Mouse (Mus musculus): ENCODE results near the gene Lnx2. TPM values are rescaled to one million over a fixed set of nuclear protein-coding genes. Genes with fewer than 3 reads are reported as not detected.

The Lnx2 gene
- polyA plus RNA-seq, 1 experiment from 2014 or later, result 4.7 TPM

DNA sequence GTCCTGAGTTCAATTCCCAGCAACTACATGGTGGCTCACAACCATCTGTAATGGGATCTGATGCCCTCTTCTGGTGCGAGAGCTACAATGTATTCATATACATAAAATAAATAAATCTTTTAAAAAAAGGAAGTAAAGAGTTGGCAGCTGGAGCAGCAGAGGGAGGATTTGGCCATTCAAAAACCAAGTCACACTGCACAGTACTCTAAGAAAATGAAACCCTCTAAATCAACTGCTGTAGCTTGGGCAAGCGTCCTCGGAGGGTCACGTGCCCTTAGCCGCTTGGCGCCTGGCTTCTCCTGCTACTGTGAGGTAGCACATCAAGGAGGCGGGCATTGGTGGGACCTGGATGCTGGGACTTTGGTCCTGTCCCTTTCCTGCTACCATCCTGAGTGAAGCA lies 61.2 kb downstream of the Lnx2 start:
- no peak overlapping the region for H3K27ac ChIP-seq (replicated peaks)
- no peaks in the 10 kb centered on the region for H3K27me3 ChIP-seq
- ATAC-seq (ENCODE audit: insufficient read depth), result no peak
- peaks cover 17% of the 10 kb centered on the region for H3K36me3 ChIP-seq (replicated peaks)
- 74% methylated on average over 7 of the region's 7 CpGs for WGBS (ENCODE audit: insufficient replicate concordance)
- H3K9ac ChIP-seq, result no peak overlapping the region
- no peak overlapping the region for H3K4me2 ChIP-seq
- 0 out of 2 replicates have a peak, but pooled peaks cover 2% of the 10 kb centered on the region for H3K4me1 ChIP-seq (replicated peaks)
- no peaks in the 10 kb centered on the region for H3K9me3 ChIP-seq (replicated peaks)
- no peak overlapping the region for H3K4me3 ChIP-seq (replicated peaks)

DNA sequence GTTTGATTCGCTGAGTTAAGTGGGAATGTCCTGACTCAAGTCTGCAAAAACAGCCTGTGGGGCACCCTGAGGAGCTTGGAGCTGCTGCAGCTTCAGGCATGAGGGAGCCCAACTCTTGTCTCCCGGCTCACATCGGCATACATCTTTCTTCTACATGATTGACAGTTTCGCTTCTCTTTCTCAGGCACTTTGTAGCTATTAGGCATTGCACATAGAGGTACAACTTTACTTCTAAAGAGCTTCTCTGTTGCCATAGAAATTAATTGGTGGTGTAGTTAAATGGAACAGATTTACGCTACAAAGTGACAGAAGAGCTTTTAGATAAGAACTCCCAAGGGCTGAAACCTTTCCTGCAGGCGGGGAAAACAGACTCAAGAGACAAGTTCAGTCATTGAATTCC lies 62.5 kb downstream of the Lnx2 start:
- 0 out of 2 replicates have a peak, but pooled peaks cover 2% of the 10 kb centered on the region for H3K4me1 ChIP-seq (replicated peaks)
- no peak overlapping the region for H3K4me3 ChIP-seq (replicated peaks)
- no peak overlapping the region for H3K9ac ChIP-seq
- no peak for ATAC-seq (ENCODE audit: insufficient read depth)
- no peaks in the 10 kb centered on the region for H3K9me3 ChIP-seq (replicated peaks)
- H3K36me3 ChIP-seq (replicated peaks), result peaks cover 6% of the 10 kb centered on the region
- WGBS (ENCODE audit: insufficient replicate concordance), result 49% methylated on average over 6 of the region's 6 CpGs
- no peak overlapping the region for H3K27ac ChIP-seq (replicated peaks)
- H3K27me3 ChIP-seq, result no peaks in the 10 kb centered on the region
- no peak overlapping the region for H3K4me2 ChIP-seq

DNA sequence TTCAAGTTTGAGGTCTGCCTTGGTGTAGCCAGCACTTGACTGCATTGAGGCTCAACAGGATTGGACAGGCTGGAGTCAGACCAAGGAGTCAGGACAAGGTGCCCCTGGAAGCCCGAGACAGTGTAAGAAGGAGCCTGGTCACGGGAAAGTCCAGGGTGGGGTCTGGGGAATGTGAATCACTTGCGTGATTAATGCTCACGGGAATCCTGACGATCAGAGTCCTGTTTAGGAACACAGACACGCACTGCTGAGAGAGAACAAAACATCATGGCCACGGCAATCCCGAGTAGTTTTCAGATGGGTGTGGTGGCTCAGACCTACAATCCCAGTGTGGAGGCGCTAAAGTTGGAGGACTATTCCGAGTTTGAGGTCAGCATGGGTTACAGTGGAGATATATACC lies 65.1 kb downstream of the Lnx2 start:
- no peak overlapping the region for H3K4me2 ChIP-seq
- H3K27me3 ChIP-seq, result no peaks in the 10 kb centered on the region
- H3K4me3 ChIP-seq (replicated peaks), result no peak overlapping the region
- no peaks in the 10 kb centered on the region for H3K4me1 ChIP-seq (replicated peaks)
- H3K36me3 ChIP-seq (replicated peaks), result no peaks in the 10 kb centered on the region
- ATAC-seq (ENCODE audit: insufficient read depth), result no peak
- no peak overlapping the region for H3K9ac ChIP-seq
- 73% methylated on average over 10 of the region's 10 CpGs for WGBS (ENCODE audit: insufficient replicate concordance)
- no peaks in the 10 kb centered on the region for H3K9me3 ChIP-seq (replicated peaks)
- H3K27ac ChIP-seq (replicated peaks), result no peak overlapping the region

- Histone ChIP-seq H3K4me3 (replicated peaks) (no peak overlapping the region), H3K36me3 (replicated peaks) (no peaks in the 10 kb centered on the region)
- WGBS (ENCODE audit: insufficient replicate concordance), result 48% methylated on average over 1 of the region's 1 CpGs
Observed at GRCm38 (mm10) chr5:147003303-147003702, 73.1 kb downstream of the Lnx2 start.

GRCm38 (mm10) chr5:147001312-147001711 lies 75.1 kb downstream of the Lnx2 start:
- no peaks in the 10 kb centered on the region for H3K27me3 ChIP-seq
- no peak overlapping the region for H3K9ac ChIP-seq
- no peak overlapping the region for H3K27ac ChIP-seq (replicated peaks)
- H3K9me3 ChIP-seq (replicated peaks), result no peaks in the 10 kb centered on the region
- no peak overlapping the region for H3K4me3 ChIP-seq (replicated peaks)
- no peaks in the 10 kb centered on the region for H3K36me3 ChIP-seq (replicated peaks)
- H3K4me2 ChIP-seq, result no peak overlapping the region
- WGBS (ENCODE audit: insufficient replicate concordance), result 69% methylated on average over 4 of the region's 4 CpGs
- ATAC-seq (ENCODE audit: insufficient read depth), result no peak
- H3K4me1 ChIP-seq (replicated peaks), result no peaks in the 10 kb centered on the region

More at GRCm38 (mm10) chr5:147003303-147003702, 73.1 kb downstream of the Lnx2 start:
- Histone ChIP-seq H3K27me3 (no peaks in the 10 kb centered on the region), H3K4me1 (replicated peaks) (no peaks in the 10 kb centered on the region), H3K9me3 (replicated peaks) (no peaks in the 10 kb centered on the region), H3K4me2 (no peak overlapping the region), H3K27ac (replicated peaks) (no peak overlapping the region), H3K9ac (no peak overlapping the region)
- no peak for ATAC-seq (ENCODE audit: insufficient read depth)

DNA sequence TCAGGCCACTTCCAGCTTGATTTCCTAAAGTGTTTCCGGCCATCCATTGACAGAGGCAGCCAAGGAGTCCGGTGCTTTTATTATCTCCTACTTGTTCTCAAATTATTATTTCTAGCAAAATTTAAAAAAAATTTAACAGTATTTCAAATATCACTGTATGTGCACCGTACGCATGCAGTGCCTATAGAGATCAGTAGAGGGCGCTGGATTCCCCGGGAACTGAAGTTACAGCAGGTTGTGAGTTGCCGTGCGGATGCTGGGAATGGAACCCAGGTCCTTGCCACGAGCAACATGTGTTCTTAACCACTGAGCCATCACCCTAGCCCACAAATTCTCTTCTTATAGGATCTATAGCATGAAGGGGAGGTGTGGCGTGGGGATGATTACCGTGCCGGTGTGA lies 77.6 kb downstream of the Lnx2 start:
- no peak for ATAC-seq (ENCODE audit: insufficient read depth)
- no peak overlapping the region for H3K4me2 ChIP-seq

DNA sequence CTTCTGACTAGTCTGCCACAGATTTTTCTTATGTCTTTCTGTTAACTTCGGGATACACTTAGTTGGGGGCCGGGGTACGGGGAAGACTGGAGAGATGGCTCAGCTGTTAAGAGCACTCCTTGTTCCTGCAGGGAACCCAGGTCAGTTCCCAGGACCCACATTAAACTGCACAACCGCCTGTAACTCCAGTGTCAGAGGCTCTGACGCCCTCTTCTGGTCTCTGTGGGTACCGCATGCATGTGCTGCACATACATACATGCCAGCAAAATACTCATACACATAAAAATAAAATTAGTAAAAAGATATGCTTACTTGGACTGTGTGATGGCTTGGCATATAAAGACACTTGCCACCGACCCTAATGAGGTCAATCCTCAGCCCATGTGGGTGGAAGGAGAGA lies 79.6 kb downstream of the Lnx2 start:
- no peaks in the 10 kb centered on the region for H3K4me1 ChIP-seq (replicated peaks)
- no peak for ATAC-seq (ENCODE audit: insufficient read depth)
- H3K27ac ChIP-seq (replicated peaks), result no peak overlapping the region
- no peak overlapping the region for H3K9ac ChIP-seq
- WGBS (ENCODE audit: insufficient replicate concordance), result 70% methylated on average over 7 of the region's 7 CpGs
- no peaks in the 10 kb centered on the region for H3K36me3 ChIP-seq (replicated peaks)
- no peaks in the 10 kb centered on the region for H3K27me3 ChIP-seq
- no peaks in the 10 kb centered on the region for H3K9me3 ChIP-seq (replicated peaks)
- no peak overlapping the region for H3K4me3 ChIP-seq (replicated peaks)
- H3K4me2 ChIP-seq, result no peak overlapping the region

More for the DNA sequence above, 77.6 kb downstream of the Lnx2 start:
- Histone ChIP-seq H3K36me3 (replicated peaks) (no peaks in the 10 kb centered on the region), H3K4me3 (replicated peaks) (no peak overlapping the region), H3K9me3 (replicated peaks) (no peaks in the 10 kb centered on the region), H3K9ac (no peak overlapping the region), H3K4me1 (replicated peaks) (no peaks in the 10 kb centered on the region), H3K27me3 (no peaks in the 10 kb centered on the region), H3K27ac (replicated peaks) (no peak overlapping the region)
- whole genome bisulfite sequencing (ENCODE audit: insufficient replicate concordance), result 79% methylated on average over 12 of the region's 12 CpGs

DNA sequence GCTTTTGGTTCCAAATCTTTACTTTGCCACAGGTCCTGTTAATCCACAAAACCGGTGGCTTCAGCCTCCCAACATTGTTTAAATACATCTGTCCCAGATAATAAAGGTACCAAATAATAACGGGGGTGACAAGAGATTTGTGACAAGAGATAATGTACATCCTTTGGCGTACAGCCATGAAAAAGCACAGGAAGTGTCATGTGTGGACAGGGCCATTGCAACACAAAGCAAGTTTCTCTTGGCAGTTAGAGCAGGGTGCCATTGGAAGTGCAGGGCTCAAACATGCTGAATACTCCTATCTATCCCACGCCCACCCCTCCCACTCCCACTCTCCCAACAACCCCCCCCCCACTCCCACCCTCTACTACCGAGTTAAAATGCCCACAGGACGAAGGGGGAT lies 81.4 kb downstream of the Lnx2 start:
- Histone ChIP-seq H3K27ac (replicated peaks) (no peak overlapping the region), H3K9ac (no peak overlapping the region), H3K27me3 (no peaks in the 10 kb centered on the region), H3K4me2 (no peak overlapping the region), H3K9me3 (replicated peaks) (no peaks in the 10 kb centered on the region), H3K4me1 (replicated peaks) (no peaks in the 10 kb centered on the region), H3K4me3 (replicated peaks) (no peak overlapping the region), H3K36me3 (replicated peaks) (no peaks in the 10 kb centered on the region)
- 34% methylated on average over 6 of the region's 6 CpGs for WGBS (ENCODE audit: insufficient replicate concordance)
- no peak for ATAC-seq (ENCODE audit: insufficient read depth)

DNA sequence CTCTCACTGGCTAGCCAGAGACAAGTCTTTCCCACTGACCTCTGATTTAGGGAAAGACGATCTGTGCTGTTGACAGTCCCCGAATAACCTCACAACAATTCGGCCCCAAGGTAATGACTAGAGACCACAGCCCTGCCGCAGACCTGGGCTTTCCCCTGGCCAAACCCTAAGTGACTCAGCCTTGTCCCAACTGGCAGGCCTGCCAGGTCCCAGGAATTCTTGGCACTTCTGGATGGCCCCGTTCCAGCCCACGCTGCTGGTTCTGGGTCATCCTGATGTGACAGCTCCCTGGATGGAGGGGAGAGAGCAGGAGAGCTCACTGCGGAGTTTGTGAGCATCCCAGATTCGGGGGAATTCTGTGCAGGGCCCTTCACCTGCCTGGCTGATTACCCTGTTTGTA lies 82.9 kb downstream of the Lnx2 start:
- WGBS (ENCODE audit: insufficient replicate concordance), result 66% methylated on average over 8 of the region's 8 CpGs
- no peaks in the 10 kb centered on the region for H3K36me3 ChIP-seq (replicated peaks)
- no peak for ATAC-seq (ENCODE audit: insufficient read depth)

GRCm38 (mm10) chr5:146989051-146989450 lies 87.3 kb downstream of the Lnx2 start:
- Histone ChIP-seq H3K4me2 (no peak overlapping the region), H3K4me3 (replicated peaks) (no peak overlapping the region), H3K4me1 (replicated peaks) (no peaks in the 10 kb centered on the region), H3K27me3 (peaks cover 21% of the 10 kb centered on the region), H3K36me3 (replicated peaks) (no peaks in the 10 kb centered on the region), H3K27ac (replicated peaks) (no peak overlapping the region), H3K9ac (no peak overlapping the region), H3K9me3 (replicated peaks) (no peaks in the 10 kb centered on the region)
- ATAC-seq (ENCODE audit: insufficient read depth), result no peak
- WGBS (ENCODE audit: insufficient replicate concordance), result 42% methylated on average over 5 of the region's 5 CpGs

More for the DNA sequence above, 82.9 kb downstream of the Lnx2 start:
- no peak overlapping the region for H3K4me3 ChIP-seq (replicated peaks)
- H3K9me3 ChIP-seq (replicated peaks), result no peaks in the 10 kb centered on the region
- H3K9ac ChIP-seq, result no peak overlapping the region
- no peak overlapping the region for H3K27ac ChIP-seq (replicated peaks)
- H3K27me3 ChIP-seq, result no peaks in the 10 kb centered on the region
- no peaks in the 10 kb centered on the region for H3K4me1 ChIP-seq (replicated peaks)
- no peak overlapping the region for H3K4me2 ChIP-seq

DNA sequence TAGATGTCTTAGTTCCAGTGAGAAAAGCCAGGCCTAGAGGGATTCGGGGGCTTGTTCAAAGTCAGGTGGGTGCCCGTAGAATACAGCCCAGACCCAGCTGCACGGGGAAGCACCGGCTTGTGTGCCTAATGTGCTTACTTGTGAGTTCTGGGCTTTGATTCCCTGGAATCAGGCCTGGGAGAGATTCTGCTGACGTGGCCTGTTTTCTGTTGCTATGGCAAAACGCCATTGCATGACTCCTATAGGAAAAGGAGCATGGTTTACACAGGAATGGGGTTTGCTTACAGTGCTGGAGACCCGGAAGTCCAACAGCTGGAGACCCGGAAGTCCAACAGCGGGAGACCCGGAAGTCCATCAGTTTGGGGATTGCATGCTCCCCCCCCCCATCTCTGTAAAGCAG lies 88.8 kb downstream of the Lnx2 start:
- peaks cover 21% of the 10 kb centered on the region for H3K27me3 ChIP-seq
- H3K4me1 ChIP-seq (replicated peaks), result no peaks in the 10 kb centered on the region
- no peaks in the 10 kb centered on the region for H3K9me3 ChIP-seq (replicated peaks)
- no peak overlapping the region for H3K4me3 ChIP-seq (replicated peaks)
- H3K27ac ChIP-seq (replicated peaks), result no peak overlapping the region
- H3K4me2 ChIP-seq, result no peak overlapping the region
- no peak for ATAC-seq (ENCODE audit: insufficient read depth)
- WGBS (ENCODE audit: insufficient replicate concordance), result 73% methylated on average over 10 of the region's 10 CpGs
- no peak overlapping the region for H3K9ac ChIP-seq
- H3K36me3 ChIP-seq (replicated peaks), result no peaks in the 10 kb centered on the region

GRCm38 (mm10) chr5:146985725-146986433 lies 90.5 kb downstream of the Lnx2 start:
- Histone ChIP-seq H3K36me3 (replicated peaks) (no peaks in the 10 kb centered on the region), H3K4me1 (replicated peaks) (no peaks in the 10 kb centered on the region), H3K9ac (no peak overlapping the region), H3K27me3 (peaks cover 21% of the 10 kb centered on the region), H3K4me2 (no peak overlapping the region), H3K9me3 (replicated peaks) (no peaks in the 10 kb centered on the region), H3K27ac (replicated peaks) (no peak overlapping the region), H3K4me3 (replicated peaks) (no peak overlapping the region)
- 56% methylated on average over 21 of the region's 21 CpGs for WGBS (ENCODE audit: insufficient replicate concordance)
- ATAC-seq (ENCODE audit: insufficient read depth), result no peak
